Mouse (Mus musculus): ENCODE results near the gene Kap.

DNA sequence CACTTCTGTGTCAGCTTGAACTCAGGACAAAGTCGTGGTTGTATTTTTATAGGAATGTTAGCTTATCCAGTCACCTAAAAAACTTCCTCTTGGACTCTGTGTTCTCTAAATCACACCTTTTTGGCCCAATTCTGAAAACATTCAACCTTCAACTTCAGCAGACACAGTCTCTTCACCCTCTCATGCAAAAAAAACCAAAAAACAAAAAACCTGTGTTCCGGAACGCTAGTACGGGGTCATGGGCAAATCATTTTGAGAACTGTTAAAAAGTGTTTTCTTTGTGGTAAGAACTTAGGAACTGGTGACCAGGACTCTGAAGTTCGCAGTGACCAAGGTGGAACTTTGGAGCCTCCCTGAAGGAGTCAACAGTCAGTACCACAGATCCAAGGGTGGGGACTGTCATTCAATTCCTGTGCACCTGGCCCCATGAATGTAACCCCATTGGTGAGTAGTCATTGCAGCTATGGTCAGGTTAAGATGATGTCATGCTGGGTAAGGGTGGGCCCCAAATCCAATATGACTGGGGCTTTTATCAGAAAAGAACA lies 32.4 kb upstream of the Kap start:
- TF ChIP-seq POLR2A (IDR thresholded peaks at IDR 0.05; ENCODE audit: borderline replicate concordance, extremely low read depth, low read depth, low read length) (no peak), CTCF (IDR thresholded peaks at IDR 0.05; ENCODE audit: insufficient read depth, low read length) (no peak)

Data from lung, adult 2 months (tissue).